Mouse (Mus musculus): Measurements from ENCODE around the gene Akap17b.

The Akap17b gene

DNA sequence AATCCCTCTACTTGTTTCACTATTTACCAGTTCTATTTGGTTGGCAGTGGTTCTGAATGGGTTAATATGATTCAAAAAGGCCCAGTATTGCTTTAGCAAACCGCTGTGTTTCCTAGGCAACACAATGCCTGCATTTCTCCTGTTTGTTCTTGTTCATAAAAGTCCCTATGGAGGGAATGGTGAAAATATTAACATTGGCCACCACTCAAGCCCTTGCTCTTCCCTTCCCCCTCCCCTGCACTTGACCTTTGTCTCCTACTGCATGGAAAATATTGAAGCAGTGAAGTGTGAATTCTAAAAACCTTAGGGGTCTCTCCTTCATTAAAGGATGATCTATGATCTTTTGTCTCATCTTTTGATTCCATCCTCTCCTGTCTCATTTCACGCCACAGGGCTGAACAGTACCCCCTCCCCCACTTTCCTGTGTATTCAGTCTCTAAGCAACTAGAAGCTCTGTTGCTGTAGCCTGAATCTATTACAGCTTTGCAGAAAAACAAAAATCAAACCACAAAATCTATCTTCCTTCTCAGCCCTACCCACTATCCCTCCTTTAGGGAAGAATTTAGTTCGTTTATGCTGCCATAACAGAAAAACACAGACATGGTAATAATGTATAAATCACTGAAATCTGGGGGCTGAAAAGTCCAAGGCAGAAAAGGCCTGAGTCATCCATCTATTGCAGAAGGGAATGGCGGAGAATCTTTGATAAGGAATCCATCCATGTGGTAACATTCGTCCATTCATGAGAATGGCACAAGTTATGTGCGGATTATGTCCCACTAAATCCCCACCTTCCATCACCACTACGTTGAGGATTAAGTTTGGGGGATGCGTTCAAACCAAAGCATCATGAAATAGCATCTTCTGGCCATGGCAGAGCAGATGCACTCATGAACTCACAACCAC, 57.6 kb downstream of the Akap17b start:
- DNase-seq (ENCODE audit: extremely low spot score, low read depth, low spot score): no peak

DNA sequence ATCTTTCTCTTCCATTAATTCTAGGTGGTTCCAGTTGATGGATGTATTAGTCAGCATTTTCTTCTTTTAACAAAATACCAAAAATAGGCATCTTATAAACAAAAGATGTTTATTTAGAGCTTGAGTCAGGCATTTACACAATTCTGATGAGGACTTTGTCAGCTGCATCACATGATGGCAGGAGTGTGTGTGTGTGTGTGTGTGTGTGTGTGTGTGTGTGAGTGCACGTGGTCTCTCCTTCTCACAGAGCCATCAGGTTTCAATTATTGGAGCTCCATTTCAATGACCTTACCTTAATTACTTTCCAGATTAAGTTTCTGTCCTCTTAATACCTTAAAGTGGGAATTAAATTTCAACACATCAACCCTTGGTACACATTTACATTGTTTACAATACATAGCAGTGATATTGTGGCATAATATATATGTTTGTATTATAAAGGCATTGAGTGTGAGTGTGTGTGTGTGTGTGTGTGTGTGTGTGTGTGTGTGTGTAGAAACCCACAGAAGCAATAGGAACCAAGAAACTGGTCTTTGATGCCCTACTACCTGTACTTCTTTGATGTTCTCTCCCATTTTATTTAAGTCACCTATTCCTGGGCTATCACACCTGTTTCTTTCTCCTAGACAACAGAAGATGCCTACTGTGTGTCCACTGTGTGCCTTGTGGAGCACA, 58.4 kb downstream of the Akap17b start:
- DNase-seq (ENCODE audit: extremely low spot score, low read depth, low spot score): no peak

DNA sequence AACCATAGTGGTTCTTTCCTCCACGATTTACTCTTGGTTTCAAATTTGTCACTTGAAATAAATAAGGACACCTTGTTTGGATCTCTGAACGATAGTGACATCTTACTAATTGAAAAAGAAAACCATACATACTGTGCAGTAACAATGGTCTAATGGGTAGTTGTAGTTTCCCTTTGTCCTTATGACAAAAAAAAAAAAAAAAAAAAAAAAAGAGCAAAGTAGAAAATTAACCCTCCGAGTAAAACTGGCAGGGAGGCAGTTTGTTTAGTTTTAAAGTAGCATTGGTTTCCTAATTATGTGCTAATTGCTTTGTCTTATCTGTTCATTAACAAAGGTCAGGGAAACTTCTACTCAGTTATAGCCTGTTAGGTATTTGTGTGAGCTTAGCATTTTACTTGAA, 83.1 kb downstream of the Akap17b start:
- DNase-seq (ENCODE audit: extremely low spot score, low read depth, low spot score): no peak

DNA sequence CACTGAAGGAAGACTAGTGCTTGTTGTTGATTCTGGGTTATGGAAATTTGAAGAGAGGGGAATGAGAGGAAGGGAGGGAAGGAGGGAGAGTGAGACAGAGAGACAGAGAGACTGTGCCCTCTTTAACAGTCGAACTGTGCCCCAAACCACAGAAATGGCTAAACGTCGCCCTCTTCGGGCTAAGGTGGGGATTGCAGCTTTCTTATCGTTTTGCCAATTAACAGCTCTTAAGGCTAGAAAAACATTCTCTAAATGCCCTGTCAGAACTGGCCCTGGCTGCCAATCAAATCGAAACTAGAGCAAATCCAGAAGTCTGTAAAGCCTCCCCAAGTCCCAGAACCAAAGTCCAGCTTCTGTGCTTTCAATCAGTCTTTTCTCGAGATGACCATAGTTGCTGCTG, 83.5 kb downstream of the Akap17b start:
- DNase-seq (ENCODE audit: extremely low spot score, low read depth, low spot score): peak; percentile 20

DNA sequence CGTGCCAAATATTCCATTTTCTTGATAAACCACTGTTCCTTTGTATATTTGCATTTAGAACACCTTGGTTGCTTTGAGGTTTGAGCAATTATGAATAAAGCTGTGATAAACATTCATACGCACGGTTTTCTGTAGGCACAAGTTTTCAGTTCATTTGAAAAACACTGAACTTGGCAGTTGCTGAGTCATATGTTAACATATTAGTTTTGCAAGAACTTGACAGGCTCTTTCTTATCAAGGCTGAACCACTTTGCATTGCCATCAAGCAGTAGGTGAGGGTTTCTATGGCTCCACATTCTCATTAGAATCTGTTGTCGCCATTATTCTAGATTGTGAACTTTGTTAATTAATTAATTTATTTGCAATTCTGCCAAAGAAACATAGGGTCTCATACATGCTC, 85.0 kb downstream of the Akap17b start:
- DNase-seq (ENCODE audit: extremely low spot score, low read depth, low spot score): no peak

Measured in hindlimb bud, embryonic 11.5 days (tissue).